Mouse (Mus musculus): ENCODE results near the gene Rsph3b. TPM values are rescaled to one million over a fixed set of nuclear protein-coding genes. Genes with fewer than 3 reads are reported as not detected.

Rsph3b gene
- polyA plus RNA-seq, 1 experiment: 17.7 TPM

GRCm38 (mm10) chr17:6860491-6860897 lies 88.0 kb downstream of the Rsph3b start:
- H3K27ac ChIP-seq (ENCODE audit: insufficient read depth, low read length): peak overlapping the region; percentile 82
- TF ChIP-seq EP300 (IDR thresholded peaks at IDR 0.05; ENCODE audit: insufficient read depth, low read depth, low read length) (peak; percentile 82), CTCF (IDR thresholded peaks at IDR 0.05; ENCODE audit: low read depth, low read length) (no peak), POLR2A (IDR thresholded peaks at IDR 0.05; ENCODE audit: insufficient read depth, low read length) (no peak)
- no peaks in the 10 kb centered on the region for H3K9me3 ChIP-seq (replicated peaks; ENCODE audit: control insufficient read depth, insufficient read depth, low read length, poor library complexity, severe bottlenecking)
- no peaks in the 10 kb centered on the region for H3K36me3 ChIP-seq (ENCODE audit: control insufficient read depth, insufficient read depth, low read length, poor library complexity, severe bottlenecking)
- H3K27me3 ChIP-seq (ENCODE audit: control insufficient read depth, insufficient read depth, low read length, poor library complexity, severe bottlenecking): 0 out of 2 replicates have a peak, but pooled peaks cover 1% of the 10 kb centered on the region
- no peak overlapping the region for H3K4me3 ChIP-seq (ENCODE audit: low read depth, low read length)
- no peak overlapping the region for H3K9ac ChIP-seq (ENCODE audit: low read depth, poor library complexity, severe bottlenecking)
- H3K4me1 ChIP-seq (ENCODE audit: control insufficient read depth, insufficient read depth, low read length): peaks cover 8% of the 10 kb centered on the region

GRCm38 (mm10) chr17:6860067-6860466 lies 88.4 kb downstream of the Rsph3b start:
- Histone ChIP-seq H3K27ac (ENCODE audit: insufficient read depth, low read length) (peak overlapping the region; percentile 82), H3K9ac (ENCODE audit: low read depth, poor library complexity, severe bottlenecking) (0 out of 2 replicates have a peak overlapping the region, but pooled peaks have one; percentile 19), H3K36me3 (ENCODE audit: control insufficient read depth, insufficient read depth, low read length, poor library complexity, severe bottlenecking) (no peaks in the 10 kb centered on the region), H3K27me3 (ENCODE audit: control insufficient read depth, insufficient read depth, low read length, poor library complexity, severe bottlenecking) (0 out of 2 replicates have a peak, but pooled peaks cover 1% of the 10 kb centered on the region), H3K4me3 (ENCODE audit: low read depth, low read length) (no peak overlapping the region), H3K9me3 (replicated peaks; ENCODE audit: control insufficient read depth, insufficient read depth, low read length, poor library complexity, severe bottlenecking) (no peaks in the 10 kb centered on the region), H3K4me1 (ENCODE audit: control insufficient read depth, insufficient read depth, low read length) (peaks cover 8% of the 10 kb centered on the region)
- no peak for TF ChIP-seq EP300 (IDR thresholded peaks at IDR 0.05; ENCODE audit: insufficient read depth, low read depth, low read length)
- no peak for TF ChIP-seq CTCF (IDR thresholded peaks at IDR 0.05; ENCODE audit: low read depth, low read length)
- TF ChIP-seq POLR2A (IDR thresholded peaks at IDR 0.05; ENCODE audit: insufficient read depth, low read length): no peak

Other genes starting within 250 kb of the Rsph3b start
- gene Ezr, start 165.9 kb downstream of the Rsph3b start, polyA plus RNA-seq (2011; ENCODE audit: insufficient read depth, insufficient read length, low read depth, missing spikeins): 163 and 168 TPM in 2 replicates
- 46.6 and 48.5 TPM in 2 replicates for gene Tagap1, start 12.5 kb upstream of the Rsph3b start, polyA plus RNA-seq (2011; ENCODE audit: insufficient read depth, insufficient read length, low read depth, missing spikeins)
- gene Rnaset2b, start 22.0 kb upstream of the Rsph3b start, polyA plus RNA-seq (2011; ENCODE audit: insufficient read depth, insufficient read length, low read depth, missing spikeins): 74.7 and 79.9 TPM in 2 replicates
- gene Gm49721, start 30.2 kb upstream of the Rsph3b start, polyA plus RNA-seq (2011; ENCODE audit: insufficient read depth, insufficient read length, low read depth, missing spikeins): not detected in 2 replicates
- not detected in 2 replicates for gene Gm1604a, start 76.9 kb upstream of the Rsph3b start, polyA plus RNA-seq (2011; ENCODE audit: insufficient read depth, insufficient read length, low read depth, missing spikeins)
- gene Rps6ka2, start 221.4 kb upstream of the Rsph3b start, polyA plus RNA-seq (2011; ENCODE audit: insufficient read depth, insufficient read length, low read depth, missing spikeins): 22.1 and 26.6 TPM in 2 replicates